Mouse (Mus musculus): ENCODE data around the gene Ergic1.

DNA sequence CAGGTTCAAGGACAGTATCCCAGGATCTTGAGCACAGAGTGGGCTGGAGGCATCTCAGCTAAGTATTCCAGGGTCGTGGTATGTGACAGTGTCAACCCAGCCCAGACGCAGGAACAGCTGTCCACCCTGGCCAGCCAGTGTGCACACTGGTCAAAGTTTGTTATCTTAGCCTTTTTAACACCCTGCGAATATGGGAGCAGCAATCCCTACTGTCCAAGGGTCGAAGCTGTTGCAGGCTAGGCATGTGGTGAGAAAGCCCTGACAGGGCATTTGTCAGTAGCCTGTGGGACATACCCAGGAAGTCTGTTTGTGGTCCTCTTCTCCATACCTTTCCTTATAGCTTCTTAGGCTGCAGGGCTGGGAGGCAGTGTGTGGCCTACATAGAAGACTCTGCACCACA is 22.8 kb downstream of the Ergic1 start:
- TF ChIP-seq CTCF (IDR thresholded peaks at IDR 0.05; ENCODE audit: low read depth) (no peak), EP300 (IDR thresholded peaks at IDR 0.05; ENCODE audit: low read depth) (no peak)
